Comparison of ENCODE assay signal across 17 mouse cellular contexts in genomic region chr5:103806851-103807578, GRCm38 (mm10).
DNase-seq lines count a peak whose midpoint lies in the region; ATAC-seq lines count a peak whose summit lies in the region.
"Had no signal": no experiment of that assay in that cellular context is flagged by ENCODE, and none has a peak within 500 bp of the region (broad histone marks: within the 10 kb centered on the region; RNA-seq: fewer than 3 reads in every experiment).

No protein-coding gene starts in this region.

- H3K4me2 ChIP-seq in intestine, embryonic 16.5 days (ENCODE audit: low read depth, low read length), result peak overlapping the region; percentile 8
- H3K4me2 ChIP-seq: hindbrain, embryonic 12.5 days; limb, embryonic 15.5 days had no signal

- H3K9ac ChIP-seq in intestine, embryonic 16.5 days (ENCODE audit: low read depth, low read length), result no peak overlapping the region
- H3K9ac ChIP-seq: forebrain, postnatal 0 days; hindbrain, embryonic 12.5 days; limb, embryonic 15.5 days had no signal

- H3K36me3 ChIP-seq in intestine, embryonic 16.5 days (ENCODE audit: control insufficient read depth, insufficient read depth, low read length), result no peaks in the 10 kb centered on the region
- H3K36me3 ChIP-seq: hindbrain, embryonic 12.5 days; limb, embryonic 15.5 days; midbrain, embryonic 10.5 days had no signal

- H3K27ac ChIP-seq in intestine, embryonic 16.5 days (ENCODE audit: low read length), result peak overlapping the region; percentile 31
- H3K27ac ChIP-seq: hindbrain, embryonic 12.5 days; limb, embryonic 15.5 days; midbrain, embryonic 10.5 days had no signal

- H3K4me3 ChIP-seq in intestine, embryonic 16.5 days (ENCODE audit: low read length), result no peak overlapping the region
- H3K4me3 ChIP-seq: hindbrain, embryonic 12.5 days; limb, embryonic 15.5 days; midbrain, embryonic 10.5 days had no signal

- WGBS in intestine, embryonic 16.5 days, result 57% methylated on average over 17 of the region's 17 CpGs

- peak; percentile 65 for ATAC-seq in intestine, embryonic 16.5 days
- ATAC-seq: forebrain, postnatal 0 days had no signal

- DNase-seq in kidney, adult 9 months, result peak; percentile 56
- DNase-seq in kidney, postnatal 14 days, result no peak
- DNase-seq in thymus, postnatal 25 days, result peak; percentile 31
- no peak for DNase-seq in thymus, postnatal 10 days (ENCODE audit: low spot score in 2 of 2)
- no peak for DNase-seq in cerebellum, adult 9-11 months
- DNase-seq in Muller cell, postnatal 12 days (ENCODE audit: inconsistent ontology term), result no peak
- DNase-seq: adrenal gland, adult 8-10 months; cerebellum, adult 9-10 months; forebrain, postnatal 0 days; gastrocnemius, postnatal 10 days; kidney, adult 8-10 months; right cerebral cortex, postnatal 4 days had no signal

- peaks cover 8% of the 10 kb centered on the region for H3K4me1 ChIP-seq in intestine, embryonic 16.5 days (ENCODE audit: control insufficient read depth, insufficient read depth, low read length)

- H3K9me3 ChIP-seq in intestine, embryonic 16.5 days (ENCODE audit: control insufficient read depth, low read length), result no peaks in the 10 kb centered on the region
- H3K9me3 ChIP-seq: G1E; hindbrain, embryonic 12.5 days; limb, embryonic 15.5 days; midbrain, embryonic 10.5 days had no signal

- H3K27me3 ChIP-seq in intestine, embryonic 16.5 days (replicated peaks; ENCODE audit: control insufficient read depth, insufficient read depth, low read length), result no peaks in the 10 kb centered on the region
- H3K27me3 ChIP-seq: hindbrain, embryonic 12.5 days; limb, embryonic 15.5 days had no signal

Comparison
In these comparisons a context has a peak if more than half of its experiments do, and no peak if none do; other contexts are left out.
1. DNase-seq: peak in kidney, adult 9 months (single experiment) and thymus, postnatal 25 days (single experiment); none in kidney, postnatal 14 days (single experiment), thymus, postnatal 10 days (0 of 2), cerebellum, adult 9-11 months (single experiment) and Muller cell, postnatal 12 days (single experiment).